Mouse (Mus musculus): ENCODE measurements around the gene Akap13.

GRCm38 (mm10) chr7:75638769-75639168 is 183.4 kb downstream of the Akap13 start:
- TF ChIP-seq POLR2A (IDR thresholded peaks at IDR 0.05; ENCODE audit: borderline replicate concordance, insufficient read depth, low read length) (no peak), CTCF (IDR thresholded peaks at IDR 0.05; ENCODE audit: borderline replicate concordance, insufficient read depth, low read depth, low read length) (no peak)

Measured in cerebellum, adult 2 months (tissue).